Mouse (Mus musculus) urinary bladder, postnatal 25 days (tissue): ENCODE measurements around the gene Wdtc1.

Experiments
- DNase-seq: peaks from one replicate; pipeline ENCODE4 v3.0.0; 2022; ENCODE audit warnings: low spot score

Wdtc1 gene

DNA sequence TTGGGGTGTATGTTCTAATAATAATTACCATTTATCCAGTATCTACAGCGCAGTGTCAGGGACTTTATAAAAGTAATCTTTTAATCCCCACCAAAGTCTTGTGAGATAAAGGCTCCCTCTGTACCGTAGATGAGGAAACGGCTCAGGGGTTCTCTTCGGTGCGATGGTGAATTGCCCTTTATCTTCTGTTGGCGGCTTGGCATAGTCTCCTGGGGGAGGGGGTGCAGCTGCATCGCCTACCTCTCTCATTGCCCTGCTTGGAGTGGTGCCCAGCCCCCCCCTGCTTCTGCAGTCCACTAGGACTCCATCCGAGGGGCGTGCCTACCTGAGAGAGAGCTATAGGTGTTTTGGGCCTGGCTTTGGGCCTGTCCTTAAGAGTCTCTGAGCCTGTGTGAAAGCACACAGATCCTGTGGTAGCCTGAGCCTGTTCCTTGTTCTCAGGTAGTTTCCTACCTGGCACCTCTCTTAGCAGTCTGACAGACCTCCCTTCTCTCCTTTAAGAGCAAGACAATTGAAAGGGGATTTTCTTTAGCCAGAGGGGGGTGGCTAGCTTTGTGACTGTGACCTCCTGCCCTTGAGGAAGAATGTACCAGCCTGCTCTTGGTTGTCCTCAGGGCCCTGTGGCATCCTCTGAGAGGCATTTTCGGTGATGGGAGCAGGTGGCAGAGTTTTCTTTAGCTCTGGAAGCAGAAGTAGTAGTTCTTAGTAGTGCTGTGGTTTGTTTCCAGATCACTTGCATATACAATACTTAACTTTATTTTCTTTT, 22.7 kb upstream of the Wdtc1 start:
- no peak for DNase-seq

DNA sequence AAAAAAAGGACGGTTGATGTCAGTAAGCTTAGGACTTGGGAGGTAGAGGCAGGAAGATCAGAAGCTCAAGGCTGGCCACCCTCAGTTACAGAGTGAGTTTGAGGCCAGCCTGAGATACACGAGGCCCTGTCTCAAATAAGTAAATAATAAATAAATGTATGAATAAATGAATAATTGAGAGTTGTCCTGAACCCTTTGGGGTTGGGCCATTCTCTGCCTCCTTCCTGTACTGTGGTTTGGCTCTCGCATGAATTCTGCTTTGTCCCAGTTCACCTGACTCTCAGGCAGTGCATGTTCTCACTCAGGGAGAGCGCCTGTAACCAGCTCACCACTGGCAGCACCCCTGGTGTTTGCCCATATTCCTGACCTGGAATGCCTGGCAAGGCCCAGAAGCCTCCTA, 20.7 kb upstream of the Wdtc1 start:
- DNase-seq = no peak

DNA sequence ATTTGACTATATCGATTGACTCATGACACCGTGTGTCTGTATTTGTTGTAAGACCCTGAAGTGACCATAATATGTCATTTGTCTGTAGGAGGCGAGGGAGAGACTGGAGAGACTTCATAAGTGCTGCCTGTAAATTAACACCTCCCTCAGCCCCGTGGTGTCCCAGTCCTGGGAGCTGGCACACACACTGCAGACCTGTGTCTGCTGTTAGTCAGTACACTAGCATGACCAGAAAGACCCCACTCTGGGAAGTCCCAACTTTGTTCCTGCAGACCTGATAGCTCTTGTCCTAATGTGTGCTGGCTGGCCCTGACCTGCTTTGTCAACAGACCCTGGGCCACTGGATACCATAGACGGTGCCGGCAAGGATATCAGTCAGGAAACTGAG, 19.0 kb upstream of the Wdtc1 start:
- no peak for DNase-seq

DNA sequence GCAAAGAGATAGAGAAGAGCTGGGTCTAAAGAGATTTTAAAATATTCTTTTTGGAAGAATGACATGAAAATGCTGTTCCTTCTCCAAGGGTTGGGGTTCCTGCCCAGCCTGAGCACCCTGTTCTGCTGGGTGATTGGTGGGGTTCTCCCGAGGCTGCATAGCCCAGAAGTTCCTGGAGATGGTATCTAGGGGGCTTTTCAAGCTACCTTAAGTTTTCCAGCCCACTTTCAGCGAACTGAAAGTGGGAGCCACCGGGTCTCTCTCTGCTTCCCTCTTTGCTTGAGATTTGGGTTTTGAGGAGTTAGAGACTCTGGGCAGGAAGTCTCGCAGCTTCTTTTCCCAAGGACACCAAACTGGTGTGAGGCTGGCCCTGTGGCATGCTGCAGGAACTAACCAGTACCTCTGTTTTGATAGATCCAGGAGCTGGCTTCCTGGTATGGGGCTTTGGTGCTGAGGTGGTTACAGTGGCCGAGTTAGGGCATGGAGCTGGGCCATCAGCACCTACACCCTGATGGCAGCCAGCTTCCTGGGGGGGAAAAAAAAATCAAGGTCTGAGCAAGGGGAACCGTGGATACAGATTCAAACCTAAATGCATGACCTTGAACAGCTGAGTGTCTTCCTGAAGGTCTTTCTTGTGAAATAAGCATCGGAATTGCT, 18.5 kb upstream of the Wdtc1 start:
- DNase-seq = no peak

DNA sequence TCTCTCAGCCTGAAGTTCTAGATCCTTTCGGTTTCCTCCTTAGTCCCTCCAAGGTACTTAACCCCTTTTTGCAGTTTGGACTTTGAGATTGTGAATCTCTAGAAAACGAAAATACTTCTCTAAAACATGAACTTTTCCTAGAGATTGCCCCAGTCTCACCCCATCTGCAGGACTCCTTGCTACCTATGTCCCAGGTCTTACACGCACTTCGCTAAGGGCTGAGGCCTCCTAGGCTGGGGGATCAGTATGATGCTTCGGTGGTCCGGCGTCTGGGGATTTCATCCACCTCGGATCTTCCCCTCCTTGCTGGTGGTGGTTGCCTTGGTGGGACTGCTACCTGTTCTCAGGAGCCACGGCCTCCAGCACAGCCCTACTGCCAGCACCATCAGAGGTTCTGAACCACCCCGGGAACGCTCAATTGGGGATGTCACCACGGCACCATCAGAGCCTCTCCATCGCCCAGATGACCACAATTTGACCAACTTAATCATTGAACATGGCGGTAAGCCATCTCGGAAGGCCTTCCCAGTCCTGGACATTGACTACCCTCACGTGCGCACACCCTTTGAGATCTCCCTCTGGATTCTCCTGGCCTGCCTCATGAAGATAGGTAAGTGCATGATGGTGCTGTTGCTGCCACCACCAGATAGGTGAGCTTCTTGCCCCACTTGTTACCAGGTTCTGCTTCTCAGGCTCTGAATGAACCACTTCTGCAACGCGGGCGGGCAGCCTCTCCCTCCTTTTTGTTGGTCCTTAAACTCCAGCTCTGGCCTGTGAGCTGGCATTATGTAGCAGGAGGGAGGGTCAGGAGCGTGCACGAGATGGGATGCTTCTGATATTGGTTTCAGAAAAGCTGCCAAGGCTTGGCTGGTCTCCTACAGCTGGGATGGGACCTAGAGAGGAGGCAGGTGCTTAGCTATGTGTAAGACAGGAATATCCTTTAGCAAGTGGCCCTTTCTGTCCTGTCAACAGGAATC, 17.3 kb upstream of the Wdtc1 start:
- DNase-seq = no peak

DNA sequence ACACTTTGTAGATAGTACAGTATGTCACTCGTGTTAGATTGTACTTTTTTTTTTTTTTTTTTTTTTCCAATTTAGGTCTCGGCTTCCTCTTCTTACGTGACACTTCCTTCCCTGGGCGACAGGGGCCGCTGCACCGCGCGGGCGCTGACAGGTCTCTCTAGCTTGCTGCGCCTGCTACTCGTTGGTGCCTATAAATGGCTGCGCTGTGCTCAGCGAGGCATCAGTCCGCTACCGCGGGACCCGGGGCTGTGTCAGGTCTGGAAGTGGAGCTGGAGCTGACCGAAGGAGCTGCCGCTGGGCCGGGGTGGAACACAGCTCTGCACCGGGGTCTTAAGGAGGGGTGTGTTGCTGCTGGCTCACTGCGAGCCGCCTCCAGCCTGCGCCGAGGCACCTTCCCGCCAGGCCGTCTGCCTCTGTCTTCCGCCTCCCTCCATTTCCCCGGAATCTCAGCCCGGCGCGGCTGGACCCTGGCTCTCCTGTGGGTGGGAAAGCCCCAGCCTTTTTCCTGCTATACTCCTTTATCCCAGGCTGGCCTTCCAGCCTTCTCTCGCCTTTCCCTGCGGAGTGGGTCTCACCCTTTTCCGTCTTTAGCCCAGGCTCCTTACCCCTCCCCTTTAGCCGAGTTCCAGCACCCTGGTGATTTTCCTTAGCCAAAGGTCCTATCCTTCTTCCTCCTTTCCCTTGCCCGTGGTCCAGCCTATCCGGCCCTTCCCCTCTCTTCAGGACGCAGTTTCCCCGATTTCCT, 16.4 kb upstream of the Wdtc1 start, which contains the start of gene Slc9a1:
Gene Slc9a1 (plus strand): TSS at position 154 of the 745 bp plus-strand sequence.
- DNase-seq = peak; percentile 93

DNA sequence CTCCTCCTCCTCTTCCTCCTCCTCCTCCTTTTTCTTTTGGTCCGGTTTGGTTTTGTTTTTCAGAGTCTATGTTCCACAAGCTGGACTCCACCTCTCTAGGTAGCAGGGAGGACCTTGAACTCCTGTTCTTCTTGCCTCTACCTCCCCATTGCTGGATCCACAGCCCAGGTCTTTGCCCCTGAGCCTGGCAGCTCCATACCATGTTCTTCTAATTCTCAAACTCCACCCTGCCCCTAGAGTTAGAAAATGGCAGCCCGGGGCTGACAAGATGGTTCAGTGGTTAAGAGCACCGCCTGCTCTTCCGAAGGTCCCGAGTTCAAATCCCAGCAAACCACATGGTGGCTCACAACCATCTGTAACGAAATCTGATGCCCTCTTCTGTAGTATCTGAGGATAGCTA, 1.4 kb upstream of the Wdtc1 start:
- no peak for DNase-seq

DNA sequence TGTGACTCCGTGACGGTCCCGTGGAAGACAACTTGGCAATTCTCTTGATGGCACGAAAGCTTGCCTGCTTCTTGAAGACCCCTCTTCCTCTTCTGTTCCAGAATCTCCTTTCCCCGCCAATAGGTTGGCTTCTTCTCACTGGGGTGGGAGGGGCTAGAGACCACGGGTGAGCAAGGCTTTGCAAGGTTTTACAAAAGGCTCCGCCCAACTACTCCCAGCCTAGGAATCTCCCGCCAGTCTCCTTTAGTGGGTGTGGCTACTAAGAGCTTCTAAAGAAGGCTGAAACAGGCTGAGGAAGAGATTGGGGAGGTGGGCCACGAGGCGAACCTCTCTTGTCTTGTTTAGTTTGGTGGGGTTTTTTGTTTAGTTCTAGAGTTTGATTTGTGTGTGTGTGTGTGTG, 484 bp downstream of the Wdtc1 start:
- no peak for DNase-seq

DNA sequence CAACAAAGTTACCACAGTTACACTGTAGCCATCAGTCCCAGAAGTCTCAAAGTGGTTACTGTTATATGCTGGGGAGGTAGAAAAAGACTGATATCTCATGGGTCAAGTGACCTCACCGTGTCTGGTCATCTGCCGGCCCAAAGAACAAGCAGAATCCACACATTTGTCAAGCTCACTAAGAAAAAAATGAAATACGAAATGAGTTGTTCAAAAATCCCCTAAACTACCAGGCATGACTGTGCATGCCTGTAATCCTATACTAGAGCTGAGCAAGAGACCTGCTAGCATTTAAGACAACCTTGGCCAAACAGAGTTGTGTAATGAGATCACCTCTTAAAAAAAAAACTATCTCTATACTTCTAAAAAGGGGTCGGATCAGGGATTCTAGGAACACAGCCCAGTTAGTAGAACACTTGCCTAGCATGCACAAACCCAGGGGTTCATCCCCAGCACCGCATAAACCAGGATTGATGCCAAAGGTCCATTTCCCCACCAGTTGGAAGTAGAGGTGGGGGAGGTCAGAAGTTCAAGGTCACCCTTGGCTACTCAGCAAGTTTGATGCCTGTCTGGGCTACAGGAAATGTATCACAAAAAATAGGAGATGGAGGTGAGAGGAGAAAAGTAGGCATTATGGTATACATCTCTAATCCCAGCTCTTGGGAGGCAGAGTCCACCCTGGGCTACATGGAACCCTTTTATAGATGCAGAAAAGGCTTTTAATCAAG, 5.1 kb downstream of the Wdtc1 start:
- DNase-seq = no peak

DNA sequence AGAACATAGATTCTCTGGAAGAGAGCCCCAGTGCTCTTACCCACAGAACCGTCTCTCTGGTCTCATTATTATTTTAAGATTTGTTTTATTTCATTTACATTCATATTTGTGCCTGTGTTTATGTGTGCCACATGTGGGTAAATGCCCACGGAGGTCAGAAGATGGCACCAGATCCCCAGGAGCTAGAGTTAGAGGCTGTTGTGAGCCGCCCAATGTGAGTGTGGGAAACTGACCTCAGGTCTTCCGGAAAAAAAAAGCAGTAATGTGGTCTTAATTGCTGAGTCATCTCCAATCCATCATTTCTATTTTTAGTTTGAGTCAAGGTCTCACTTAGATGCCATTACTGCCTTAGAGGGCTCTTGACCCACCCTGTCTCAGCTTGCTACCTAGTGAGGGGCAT, 5.7 kb downstream of the Wdtc1 start:
- no peak for DNase-seq

DNA sequence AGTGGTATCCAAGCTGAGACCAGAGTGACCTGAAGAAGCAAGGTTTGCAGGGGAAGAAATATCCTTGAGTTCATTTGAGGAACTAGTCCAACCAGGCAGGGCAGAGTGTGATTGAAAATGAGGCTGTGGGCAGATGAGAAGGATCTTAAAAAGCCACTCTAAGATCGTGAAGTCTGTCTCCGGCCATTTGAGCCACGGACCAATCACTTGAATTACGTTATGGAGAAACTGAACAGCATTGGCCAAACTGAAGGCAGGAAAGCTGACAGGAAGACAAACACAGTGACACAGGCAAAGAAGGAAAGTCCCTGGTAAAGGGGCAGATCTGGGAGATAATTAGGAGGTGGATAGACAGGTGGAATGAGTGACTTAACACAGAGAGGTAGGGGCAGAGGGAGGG, 6.7 kb downstream of the Wdtc1 start:
- no peak for DNase-seq

DNA sequence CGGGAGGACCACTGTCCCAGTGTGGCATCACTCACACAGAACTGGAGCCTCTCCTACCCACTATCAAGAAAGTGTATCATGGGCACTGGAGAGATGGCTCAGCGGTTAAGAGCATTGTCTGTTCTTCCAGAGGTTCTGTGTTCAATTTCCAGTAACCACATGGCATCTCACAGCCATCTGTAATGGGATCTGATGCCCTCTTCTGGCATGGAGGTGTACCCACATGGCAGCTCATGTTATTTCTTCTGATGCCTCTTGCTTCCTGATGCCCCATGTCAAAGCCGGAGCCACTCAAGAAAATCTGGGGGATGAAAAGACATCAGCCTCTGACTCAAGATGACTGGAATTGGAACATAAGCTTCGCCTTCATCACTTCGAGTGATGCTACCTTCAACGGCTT, 7.6 kb downstream of the Wdtc1 start:
- DNase-seq = no peak

DNA sequence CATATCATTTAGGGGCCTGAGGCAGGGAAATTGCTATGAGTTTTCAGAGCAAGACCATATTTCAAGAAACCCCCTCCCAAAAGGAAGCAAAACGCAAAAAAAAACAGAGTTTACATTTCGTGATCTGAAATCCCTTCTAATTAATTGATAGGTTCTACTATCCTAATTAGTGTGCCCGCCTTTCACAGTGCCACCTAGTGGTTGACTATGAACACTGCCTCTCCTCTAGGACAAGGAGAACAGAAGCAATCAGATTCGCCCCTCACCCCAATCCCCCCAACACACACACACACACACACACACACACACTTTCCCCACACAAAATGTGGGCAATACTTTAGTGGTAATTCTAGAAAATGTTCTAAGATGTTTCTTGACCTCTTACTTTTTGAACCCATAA, 9.2 kb downstream of the Wdtc1 start:
- DNase-seq = peak; percentile 41

DNA sequence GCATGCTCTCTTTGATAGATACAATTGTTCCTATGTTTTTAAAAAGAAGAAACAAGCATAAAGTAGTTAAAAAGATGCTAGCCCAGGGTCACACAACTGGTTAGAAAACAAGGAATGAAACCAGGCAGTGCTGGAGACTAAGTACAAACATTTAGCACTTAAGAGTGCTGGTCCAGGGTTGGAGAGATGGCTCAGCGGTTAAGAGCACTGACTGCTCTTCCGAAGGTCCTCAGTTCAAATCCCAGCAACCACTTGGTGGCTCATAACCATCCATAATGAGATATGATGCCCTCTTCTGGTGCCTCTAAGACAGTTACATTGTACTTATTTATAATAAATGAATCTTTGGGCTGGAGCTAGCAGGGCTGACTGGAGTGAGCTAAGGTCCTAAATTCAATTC, 13.1 kb downstream of the Wdtc1 start:
- DNase-seq = no peak

DNA sequence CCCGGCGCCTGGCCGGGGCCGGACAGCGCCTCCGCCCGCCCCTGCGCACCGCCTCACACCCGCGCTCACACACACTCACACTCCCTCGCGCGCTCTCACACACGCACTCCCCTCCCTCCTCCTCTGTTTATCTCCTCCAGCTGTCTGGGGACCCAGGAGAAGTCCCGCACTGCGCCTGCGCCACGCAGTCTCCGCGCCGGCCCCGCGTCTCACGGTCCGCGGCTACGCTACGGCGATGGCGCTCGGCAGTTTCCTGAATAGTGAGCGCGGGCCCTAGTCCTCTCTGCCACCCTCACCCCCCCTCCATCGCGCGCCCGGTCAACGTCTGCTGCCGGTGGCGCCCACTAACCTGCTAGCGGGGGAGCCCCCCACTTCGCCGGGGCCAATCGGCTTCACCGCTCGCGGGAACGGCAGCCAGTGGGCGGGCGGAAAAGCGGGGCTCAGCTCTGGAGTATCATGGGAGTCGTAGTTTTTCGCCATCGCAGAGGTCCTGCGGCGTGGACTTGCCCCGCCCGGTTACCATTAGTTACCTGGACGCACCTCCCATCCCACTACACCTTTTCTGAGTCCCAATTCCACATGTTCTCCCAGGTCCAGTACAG, 14.0 kb downstream of the Wdtc1 start:
- peak; percentile 97 for DNase-seq

DNA sequence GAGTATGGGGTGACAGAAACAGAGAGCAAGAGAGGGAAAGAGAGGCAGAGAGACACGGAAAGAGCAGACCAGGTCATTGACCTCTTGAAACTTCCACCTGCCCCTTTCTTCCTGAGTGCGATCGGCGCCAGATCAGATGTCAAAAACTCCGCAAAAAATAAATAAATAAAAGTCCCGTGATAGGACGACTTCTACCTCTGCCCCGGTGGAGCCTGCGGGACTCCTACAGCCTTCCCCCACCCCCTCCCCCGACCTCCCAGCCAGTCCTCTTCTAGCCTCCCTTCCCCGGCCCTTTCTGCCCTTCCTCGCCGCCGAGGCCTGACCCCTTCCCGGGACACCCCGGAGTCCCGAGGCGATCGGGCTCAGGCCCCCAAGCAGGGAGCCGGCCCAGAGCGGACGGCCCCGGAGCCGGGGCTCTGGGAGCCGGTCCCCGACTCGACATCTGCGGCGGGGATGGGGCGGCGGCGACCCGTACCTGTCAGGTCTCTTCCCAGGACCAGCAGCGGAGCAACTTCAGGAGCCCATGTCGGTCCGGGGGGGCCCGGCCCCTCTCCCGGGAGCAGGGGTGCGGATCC, 14.7 kb downstream of the Wdtc1 start:
- DNase-seq = no peak

DNA sequence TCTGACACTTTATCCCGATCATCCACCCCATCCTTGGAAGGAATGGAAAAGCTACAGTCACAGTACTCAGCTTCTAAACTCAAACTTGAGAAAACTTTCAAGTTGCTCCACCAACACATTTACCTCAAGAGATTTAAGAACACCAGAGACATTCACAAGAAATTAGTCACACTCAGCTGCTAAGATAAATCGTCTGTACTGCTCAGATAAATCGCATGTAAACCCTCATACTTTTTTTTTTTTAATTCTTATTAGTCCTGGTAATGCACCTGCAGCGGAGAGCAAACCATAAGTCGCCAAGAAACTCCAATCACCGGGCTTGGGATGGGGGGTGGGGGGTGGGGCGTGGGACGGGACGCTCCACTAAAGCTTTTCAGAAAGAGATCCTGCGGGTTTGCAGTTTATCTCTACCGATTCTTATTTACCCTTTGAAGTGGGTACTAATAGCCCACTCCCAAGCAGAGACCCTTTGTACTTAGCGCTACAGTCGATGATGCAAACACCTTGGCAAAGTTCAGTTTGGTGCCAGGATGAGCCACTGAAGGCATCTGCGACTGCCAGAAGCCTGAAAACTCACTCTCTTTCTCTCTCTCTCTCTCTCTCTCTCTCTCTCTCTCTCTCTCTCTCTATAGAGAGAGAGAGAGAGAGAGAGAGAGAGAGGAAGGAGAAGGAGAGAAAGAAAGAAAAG, 15.3 kb downstream of the Wdtc1 start:
- DNase-seq = no peak

DNA sequence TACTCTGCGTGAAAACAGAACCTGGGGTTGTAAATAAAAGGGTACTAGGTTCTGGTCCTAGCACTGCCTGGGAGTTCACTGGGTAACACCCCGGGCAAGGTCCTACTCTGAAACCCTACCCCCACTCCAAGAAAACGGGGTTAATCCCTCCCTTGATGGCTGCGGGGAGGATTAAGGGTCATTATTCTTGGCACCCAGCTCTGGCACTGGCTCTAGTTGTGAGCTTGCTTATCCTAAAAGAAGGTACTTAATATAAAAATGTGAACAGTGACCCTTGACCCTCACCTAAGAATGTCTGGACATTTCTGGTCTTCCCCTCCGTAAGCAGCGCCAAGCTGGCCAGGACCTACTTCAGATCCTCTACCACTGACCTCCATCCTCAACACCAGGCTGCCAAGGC, 20.0 kb downstream of the Wdtc1 start:
- no peak for DNase-seq

DNA sequence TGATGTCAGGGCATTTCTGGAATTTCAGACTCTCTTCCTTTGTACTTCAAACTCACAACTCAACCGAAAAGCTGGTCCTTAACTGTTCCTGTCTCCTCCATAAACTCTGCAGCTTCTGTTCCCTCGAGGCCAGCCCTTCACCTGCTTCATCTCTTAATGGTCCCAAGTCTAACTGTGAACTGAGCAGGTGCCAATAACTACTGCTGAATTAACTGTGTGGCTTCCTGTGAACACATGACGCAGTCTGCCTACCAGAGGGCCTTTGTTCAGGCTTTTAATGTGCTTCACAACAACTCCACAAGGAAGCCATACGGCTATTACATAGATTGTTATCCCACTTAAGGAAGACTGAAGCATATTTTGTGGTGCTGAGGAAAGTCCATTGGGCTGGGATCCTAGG, 23.0 kb downstream of the Wdtc1 start:
- DNase-seq = no peak

DNA sequence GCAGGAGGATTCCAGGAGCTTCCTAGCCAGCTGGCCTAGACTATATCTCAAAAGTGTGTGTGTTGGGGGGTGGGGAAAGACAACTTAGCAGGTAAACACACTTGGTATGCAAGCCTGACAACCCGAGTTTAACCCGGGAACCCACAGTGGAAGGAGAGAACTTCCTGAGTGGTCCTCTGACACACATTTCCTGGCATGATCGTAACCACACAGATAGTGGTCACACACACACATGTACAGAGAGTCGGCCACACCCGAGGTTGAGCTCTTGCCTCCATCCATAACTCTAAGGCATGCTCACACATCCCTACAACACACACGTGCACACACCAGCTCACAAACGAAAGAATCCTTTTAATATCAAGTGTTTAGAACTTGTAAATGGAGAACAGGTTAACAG, 25.2 kb downstream of the Wdtc1 start:
- DNase-seq = no peak
